Mouse (Mus musculus): ENCODE measurements at regions not wholly inside any gene's neighbourhood (a gene's known extent, or its start where the extent isn't known, plus 50 kb on each side); places are given as distances from the start of the nearest gene placed in this dataset.

DNA sequence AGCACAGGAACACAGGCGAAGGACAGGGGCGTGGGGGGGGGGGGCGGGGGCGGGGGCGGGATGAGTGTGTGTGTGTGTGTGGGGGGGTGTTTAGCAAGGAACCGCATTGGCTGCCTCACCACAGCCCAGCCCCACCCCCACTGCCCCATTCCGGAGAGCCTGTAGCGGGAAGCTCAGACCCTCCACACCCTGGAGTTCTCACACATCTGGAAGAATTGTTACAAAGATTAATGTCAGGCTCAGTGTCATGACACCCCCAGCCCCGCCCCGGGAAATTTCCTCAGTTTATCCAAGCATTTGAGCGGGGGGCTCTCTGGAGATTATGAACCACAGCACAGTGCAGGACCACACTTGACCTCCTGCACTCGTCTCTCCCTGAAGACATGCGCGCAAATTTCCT lies 106.6 kb upstream of the Smim23 start:
- TF ChIP-seq CTCF (IDR thresholded peaks at IDR 0.05; ENCODE audit: control insufficient read depth, insufficient read depth, insufficient replicate concordance, low read depth, low read length) (no peak), POLR2A (IDR thresholded peaks at IDR 0.05; ENCODE audit: control insufficient read depth, low read depth, low read length) (no peak)
